Mouse (Mus musculus): ENCODE results near the gene Wipi1. TPM values are rescaled to one million over a fixed set of nuclear protein-coding genes. Genes with fewer than 3 reads are reported as not detected.

The Wipi1 gene
- polyA plus RNA-seq, 1 experiment from 2014 or later: 64.6 TPM

GRCm38 (mm10) chr11:109616352-109616751 is 4.6 kb upstream of the Wipi1 start:
- ATAC-seq (ENCODE audit: insufficient number of reproducible peaks, low FRiP score, low TSS enrichment, low read depth): no peak
- Histone ChIP-seq H3K4me1 (no peaks in the 10 kb centered on the region), H3K9me3 (no peaks in the 10 kb centered on the region), H3K4me2 (no peak overlapping the region), H3K4me3 (no peak overlapping the region), H3K9ac (no peak overlapping the region), H3K27ac (no peak overlapping the region), H3K36me3 (no peaks in the 10 kb centered on the region), H3K27me3 (no peaks in the 10 kb centered on the region)
- WGBS: 35% methylated on average over 4 of the region's 4 CpGs

DNA sequence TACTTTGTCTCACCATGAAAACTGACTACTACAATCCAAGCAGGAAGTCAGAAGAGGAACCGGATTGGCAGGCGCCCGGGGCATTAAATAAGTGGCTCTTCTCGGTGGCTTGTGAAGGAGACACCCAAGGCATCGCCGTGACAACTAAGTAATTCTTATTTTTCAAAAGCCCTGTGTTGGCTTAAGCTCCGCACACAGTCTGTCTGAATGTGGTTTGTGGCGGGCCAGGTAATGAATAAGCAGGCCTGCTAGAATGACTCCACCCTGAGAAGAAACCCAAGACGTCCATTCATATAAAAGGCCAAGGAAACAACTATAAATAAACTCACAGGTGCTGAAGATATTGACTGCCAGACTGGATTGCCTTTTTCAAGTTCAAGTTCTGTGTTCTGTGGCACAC is 3.5 kb upstream of the Wipi1 start:
- H3K4me1 ChIP-seq: peaks cover 6% of the 10 kb centered on the region; the same call in 1 of the 2 replicates
- H3K4me2 ChIP-seq: no peak overlapping the region
- 57% methylated on average over 9 of the region's 9 CpGs for WGBS
- H3K36me3 ChIP-seq: no peaks in the 10 kb centered on the region
- no peak overlapping the region for H3K27ac ChIP-seq
- no peaks in the 10 kb centered on the region for H3K9me3 ChIP-seq
- no peak for ATAC-seq (ENCODE audit: insufficient number of reproducible peaks, low FRiP score, low TSS enrichment, low read depth)
- no peak overlapping the region for H3K9ac ChIP-seq
- no peak overlapping the region for H3K4me3 ChIP-seq
- no peaks in the 10 kb centered on the region for H3K27me3 ChIP-seq

DNA sequence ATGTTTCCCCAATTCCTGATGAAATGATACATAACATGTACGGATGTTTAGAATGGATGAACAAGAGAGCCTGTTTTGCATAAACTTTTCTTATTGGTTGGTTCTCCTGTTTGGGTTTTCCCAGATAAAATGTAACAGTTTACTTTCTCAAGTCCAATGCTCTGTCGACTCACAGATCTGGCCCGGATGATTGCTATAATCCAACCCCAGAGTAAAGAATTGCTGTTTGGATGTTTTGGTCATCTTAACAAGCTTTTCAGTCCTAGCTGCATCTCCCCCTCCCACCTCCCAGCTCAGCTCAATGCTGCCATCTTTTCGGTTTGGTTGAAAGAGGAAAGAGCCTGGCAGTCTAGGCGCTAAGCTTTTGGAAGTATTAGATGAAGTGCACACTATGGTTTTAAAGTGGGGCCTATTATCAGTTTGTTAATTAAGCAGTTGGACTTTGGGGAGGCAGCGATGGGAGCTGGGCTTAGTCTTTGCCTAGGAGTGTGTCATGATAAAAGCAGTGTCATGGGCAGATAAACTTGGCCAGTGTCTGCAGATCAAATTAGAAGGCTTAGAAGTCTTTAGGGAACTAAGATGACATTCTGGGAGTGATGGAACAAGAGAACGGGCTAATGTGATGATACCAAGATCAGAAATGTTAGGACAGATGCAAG is 1.2 kb upstream of the Wipi1 start:
- H3K27ac ChIP-seq: no peak overlapping the region
- H3K4me3 ChIP-seq: no peak overlapping the region
- H3K36me3 ChIP-seq: no peaks in the 10 kb centered on the region
- no peaks in the 10 kb centered on the region for H3K27me3 ChIP-seq
- no peaks in the 10 kb centered on the region for H3K9me3 ChIP-seq
- no peak overlapping the region for H3K9ac ChIP-seq
- no peak overlapping the region for H3K4me2 ChIP-seq
- 67% methylated on average over 7 of the region's 7 CpGs for WGBS
- ATAC-seq (ENCODE audit: insufficient number of reproducible peaks, low FRiP score, low TSS enrichment, low read depth): no peak
- H3K4me1 ChIP-seq: peaks cover 15% of the 10 kb centered on the region

- no peaks in the 10 kb centered on the region for H3K27me3 ChIP-seq
- WGBS: 0% methylated on average over 26 of the region's 26 CpGs
Measured at GRCm38 (mm10) chr11:109610795-109611302, 918 bp downstream of the Wipi1 start.

DNA sequence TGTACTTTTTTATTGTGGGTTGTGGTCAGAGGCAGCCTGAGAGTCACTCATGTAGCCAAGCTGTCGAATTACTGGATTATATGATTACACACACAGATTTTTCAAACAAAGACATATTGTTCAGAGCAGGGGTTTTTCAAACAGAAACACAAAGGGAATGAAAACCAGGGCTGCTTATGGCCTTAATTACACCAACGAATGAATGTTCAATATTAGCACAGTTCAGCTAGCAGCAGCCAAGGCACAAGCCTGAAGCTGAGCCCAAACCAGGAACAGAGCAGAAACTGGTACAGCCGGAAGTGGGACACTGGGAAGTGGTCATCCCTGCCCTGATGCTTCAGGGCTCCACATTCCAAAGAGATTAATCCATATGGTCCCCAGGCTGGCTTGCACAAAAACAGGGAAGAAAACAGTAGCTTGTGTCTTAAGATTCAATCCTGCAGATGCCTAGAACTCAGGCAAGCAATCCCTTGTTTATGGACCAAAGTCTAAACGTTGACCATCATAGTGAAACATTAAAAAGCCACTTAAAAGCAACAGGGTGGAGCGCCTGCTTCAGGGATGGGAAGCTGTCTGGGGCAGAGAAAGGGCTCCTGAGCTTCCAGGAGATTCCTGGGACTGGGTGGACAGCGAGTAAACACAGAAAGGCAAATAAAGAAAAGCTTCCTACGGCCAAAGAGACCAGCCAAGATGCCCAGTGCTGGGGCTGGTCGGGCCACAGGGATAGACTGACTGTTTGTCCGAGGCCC is 1.5 kb downstream of the Wipi1 start:
- H3K27ac ChIP-seq: peak overlapping the region; percentile 78
- H3K36me3 ChIP-seq: no peaks in the 10 kb centered on the region
- ATAC-seq (ENCODE audit: insufficient number of reproducible peaks, low FRiP score, low TSS enrichment, low read depth): no peak
- peak overlapping the region; percentile 73 for H3K4me2 ChIP-seq
- no peaks in the 10 kb centered on the region for H3K9me3 ChIP-seq
- 9% methylated on average over 9 of the region's 9 CpGs for WGBS
- H3K27me3 ChIP-seq: no peaks in the 10 kb centered on the region
- peak overlapping the region; percentile 76 for H3K9ac ChIP-seq
- H3K4me3 ChIP-seq: peak overlapping the region; percentile 74
- peaks cover 15% of the 10 kb centered on the region for H3K4me1 ChIP-seq

More at GRCm38 (mm10) chr11:109610795-109611302, 918 bp downstream of the Wipi1 start:
- H3K27ac ChIP-seq: peak overlapping the region; percentile 78
- ATAC-seq (ENCODE audit: insufficient number of reproducible peaks, low FRiP score, low TSS enrichment, low read depth): no peak; the same call in none of the 2 replicates
- no peaks in the 10 kb centered on the region for H3K36me3 ChIP-seq
- peaks cover 15% of the 10 kb centered on the region for H3K4me1 ChIP-seq
- H3K9me3 ChIP-seq: no peaks in the 10 kb centered on the region
- H3K4me3 ChIP-seq: peak overlapping the region; percentile 74
- H3K9ac ChIP-seq: peak overlapping the region; percentile 76
- peak overlapping the region; percentile 73 for H3K4me2 ChIP-seq

DNA sequence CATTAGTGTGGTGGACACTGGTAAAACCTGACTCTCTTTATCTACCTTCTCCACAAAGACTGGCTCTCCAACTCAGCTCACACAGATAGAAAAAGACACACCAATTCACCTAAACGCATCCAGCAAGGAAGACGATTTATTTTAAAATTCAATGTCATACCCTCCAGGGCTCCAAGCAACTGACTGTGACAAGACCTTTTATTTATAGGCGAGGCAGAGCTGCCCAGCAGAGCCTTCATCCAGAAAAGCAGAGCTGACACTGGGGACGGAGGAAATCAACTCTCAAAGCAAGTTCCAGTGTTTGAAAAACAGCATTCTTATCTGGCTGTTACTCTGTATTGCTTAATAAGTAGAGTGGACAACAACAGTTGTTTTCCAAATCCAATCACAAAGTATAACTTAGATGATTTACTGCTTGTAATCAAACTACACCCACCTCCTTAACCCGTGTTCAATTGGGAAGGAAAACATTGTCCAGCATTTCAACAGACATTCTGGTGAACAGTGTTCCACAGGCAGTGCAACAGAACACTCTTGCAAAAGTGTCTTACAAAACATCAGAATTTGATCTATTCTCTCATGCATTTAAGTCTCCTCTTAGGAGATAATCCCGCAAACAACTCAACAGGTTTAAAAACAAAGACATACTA is 2.7 kb downstream of the Wipi1 start:
- no peaks in the 10 kb centered on the region for H3K9me3 ChIP-seq
- H3K4me3 ChIP-seq: no peak overlapping the region
- H3K4me1 ChIP-seq: peaks cover 15% of the 10 kb centered on the region
- H3K4me2 ChIP-seq: peak overlapping the region; percentile 73; the same call in 1 of the 2 replicates
- 66% methylated on average over 6 of the region's 6 CpGs for WGBS
- no peaks in the 10 kb centered on the region for H3K27me3 ChIP-seq
- 0 out of 2 replicates have a peak, but pooled peaks cover 7% of the 10 kb centered on the region for H3K36me3 ChIP-seq
- H3K9ac ChIP-seq: no peak overlapping the region
- ATAC-seq (ENCODE audit: insufficient number of reproducible peaks, low FRiP score, low TSS enrichment, low read depth): no peak
- H3K27ac ChIP-seq: no peak overlapping the region

- ATAC-seq (ENCODE audit: insufficient number of reproducible peaks, low FRiP score, low TSS enrichment, low read depth): no peak
- WGBS: 88% methylated on average over 6 of the region's 6 CpGs
- H3K9me3 ChIP-seq: no peaks in the 10 kb centered on the region
Measured at GRCm38 (mm10) chr11:109607600-109607999, 4.2 kb downstream of the Wipi1 start.

GRCm38 (mm10) chr11:109598778-109599570 is 12.8 kb downstream of the Wipi1 start:
- no peak for ATAC-seq (ENCODE audit: insufficient number of reproducible peaks, low FRiP score, low TSS enrichment, low read depth)
- Histone ChIP-seq H3K4me1 (peaks cover 3% of the 10 kb centered on the region), H3K9ac (no peak overlapping the region), H3K9me3 (no peaks in the 10 kb centered on the region), H3K27me3 (no peaks in the 10 kb centered on the region), H3K4me3 (no peak overlapping the region), H3K4me2 (no peak overlapping the region), H3K36me3 (peaks cover 72% of the 10 kb centered on the region), H3K27ac (no peak overlapping the region)
- WGBS: 81% methylated on average over 12 of the region's 12 CpGs

More at GRCm38 (mm10) chr11:109607600-109607999, 4.2 kb downstream of the Wipi1 start:
- Histone ChIP-seq H3K27me3 (no peaks in the 10 kb centered on the region), H3K27ac (no peak overlapping the region), H3K4me3 (no peak overlapping the region), H3K9ac (no peak overlapping the region), H3K36me3 (peaks cover 17% of the 10 kb centered on the region; the same call in 1 of the 2 replicates), H3K4me1 (peaks cover 15% of the 10 kb centered on the region), H3K4me2 (no peak overlapping the region)

DNA sequence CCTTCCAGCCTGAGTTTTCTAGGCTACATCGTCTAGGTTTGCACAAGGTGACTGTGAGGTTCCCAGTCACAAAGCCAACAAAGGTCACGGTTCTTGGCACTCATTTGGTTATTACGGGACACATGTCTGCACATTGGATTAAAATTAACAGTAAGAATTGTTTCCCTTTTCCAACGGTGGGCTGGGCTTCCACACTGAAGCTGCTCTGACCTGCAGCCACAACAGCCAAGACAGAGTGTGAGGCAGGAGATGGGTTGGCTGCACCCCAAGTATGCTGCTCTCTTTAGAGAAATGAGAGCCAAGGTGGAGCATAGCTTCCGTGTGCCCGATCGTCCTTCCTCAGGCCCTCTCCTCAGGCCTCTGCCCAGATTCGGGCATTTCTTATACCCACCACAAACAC is 17.0 kb downstream of the Wipi1 start:
- H3K9ac ChIP-seq: no peak overlapping the region
- no peaks in the 10 kb centered on the region for H3K27me3 ChIP-seq
- no peaks in the 10 kb centered on the region for H3K9me3 ChIP-seq
- no peak overlapping the region for H3K4me2 ChIP-seq
- H3K27ac ChIP-seq: no peak overlapping the region
- ATAC-seq (ENCODE audit: insufficient number of reproducible peaks, low FRiP score, low TSS enrichment, low read depth): no peak
- peaks cover 36% of the 10 kb centered on the region for H3K36me3 ChIP-seq
- 71% methylated on average over 8 of the region's 8 CpGs for WGBS
- no peak overlapping the region for H3K4me3 ChIP-seq
- H3K4me1 ChIP-seq: peaks cover 16% of the 10 kb centered on the region

- WGBS: 24% methylated on average over 6 of the region's 6 CpGs
- ATAC-seq (ENCODE audit: insufficient number of reproducible peaks, low FRiP score, low TSS enrichment, low read depth): no peak
- no peak overlapping the region for H3K9ac ChIP-seq
Measured at GRCm38 (mm10) chr11:109593200-109593981, 18.4 kb downstream of the Wipi1 start.

GRCm38 (mm10) chr11:109591511-109591910 is 20.3 kb downstream of the Wipi1 start:
- no peaks in the 10 kb centered on the region for H3K9me3 ChIP-seq
- no peak overlapping the region for H3K9ac ChIP-seq
- H3K4me1 ChIP-seq: peaks cover 16% of the 10 kb centered on the region
- H3K4me2 ChIP-seq: no peak overlapping the region
- 78% methylated on average over 4 of the region's 4 CpGs for WGBS
- peaks cover 15% of the 10 kb centered on the region for H3K36me3 ChIP-seq
- no peak overlapping the region for H3K27ac ChIP-seq
- no peak overlapping the region for H3K4me3 ChIP-seq
- no peak for ATAC-seq (ENCODE audit: insufficient number of reproducible peaks, low FRiP score, low TSS enrichment, low read depth)
- no peaks in the 10 kb centered on the region for H3K27me3 ChIP-seq

More at GRCm38 (mm10) chr11:109593200-109593981, 18.4 kb downstream of the Wipi1 start:
- Histone ChIP-seq H3K9me3 (no peaks in the 10 kb centered on the region), H3K27me3 (no peaks in the 10 kb centered on the region), H3K36me3 (peaks cover 22% of the 10 kb centered on the region), H3K4me2 (no peak overlapping the region), H3K27ac (peak overlapping the region; percentile 35), H3K4me1 (peaks cover 16% of the 10 kb centered on the region), H3K4me3 (no peak overlapping the region)
